Mouse (Mus musculus) erythroblast, embryonic 14.5 days (primary cell): Measurements from ENCODE around the gene G6pc2. TPM values are rescaled to one million over a fixed set of nuclear protein-coding genes. Genes with fewer than 3 reads are reported as not detected.

Experiments used
- H3K27me3 ChIP-seq: 2 replicates; pipeline ENCODE4 v1.6.1; 2012; ENCODE audit warnings: inconsistent platforms; ENCODE audit not compliant: control insufficient read depth
- H3K36me3 ChIP-seq: 2 replicates; pipeline ENCODE4 v1.6.1; 2012; ENCODE audit warnings: mild to moderate bottlenecking, inconsistent platforms; ENCODE audit not compliant: control insufficient read depth
- H3K4me1 ChIP-seq: 2 replicates; pipeline ENCODE4 v1.6.1; 2012; ENCODE audit warnings: inconsistent platforms; ENCODE audit not compliant: control insufficient read depth
- H3K4me3 ChIP-seq: replicated peaks from 2 replicates; pipeline ENCODE3; 2012; ENCODE audit warnings: moderate library complexity, mild to moderate bottlenecking, inconsistent platforms
- H3K9me3 ChIP-seq: 2 replicates; pipeline ENCODE4 v1.6.1; 2012; ENCODE audit warnings: low read length, inconsistent platforms, mixed read lengths; ENCODE audit not compliant: control insufficient read depth
- GATA1 ChIP-seq: IDR thresholded peaks from 2 replicates; pipeline ENCODE4 v1.6.1; 2012; ENCODE audit warnings: low read length, inconsistent platforms, mixed read lengths
- TAL1 ChIP-seq: IDR thresholded peaks from 3 replicates; pipeline ENCODE4 v1.6.1; 2012; ENCODE audit warnings: low read length, inconsistent platforms, mixed read lengths
- polyA plus RNA-seq: library from polyadenylated mRNA; stranded (reverse); fragments of >175 nt; gene quantifications from 2 replicates; pipeline ENCODE4 v1.2.3, GENCODE M21; 2012

G6pc2 gene
- polyA plus RNA-seq, 1 experiment = not detected

GRCm38 (mm10) chr2:69228635-69229034 lies 17.8 kb downstream of the G6pc2 start:
- TF ChIP-seq TAL1 = no peak
- no peak for TF ChIP-seq GATA1
- Histone ChIP-seq H3K27me3 (no peaks in the 10 kb centered on the region), H3K4me3 (no peak overlapping the region), H3K9me3 (no peaks in the 10 kb centered on the region), H3K4me1 (no peaks in the 10 kb centered on the region), H3K36me3 (no peaks in the 10 kb centered on the region)

GRCm38 (mm10) chr2:69230137-69230536 lies 19.3 kb downstream of the G6pc2 start:
- Histone ChIP-seq H3K4me3 (no peak overlapping the region), H3K36me3 (no peaks in the 10 kb centered on the region), H3K9me3 (no peaks in the 10 kb centered on the region), H3K4me1 (no peaks in the 10 kb centered on the region), H3K27me3 (no peaks in the 10 kb centered on the region)
- TF ChIP-seq TAL1 = no peak
- no peak for TF ChIP-seq GATA1

GRCm38 (mm10) chr2:69232101-69232500 lies 21.2 kb downstream of the G6pc2 start:
- no peaks in the 10 kb centered on the region for H3K4me1 ChIP-seq
- no peak for TF ChIP-seq TAL1
- no peak for TF ChIP-seq GATA1

GRCm38 (mm10) chr2:69234976-69235678 lies 24.3 kb downstream of the G6pc2 start:
- no peaks in the 10 kb centered on the region for H3K27me3 ChIP-seq
- H3K9me3 ChIP-seq = no peaks in the 10 kb centered on the region
- H3K4me1 ChIP-seq = no peaks in the 10 kb centered on the region
- H3K4me3 ChIP-seq = no peak overlapping the region
- no peaks in the 10 kb centered on the region for H3K36me3 ChIP-seq
- TF ChIP-seq TAL1 (no peak), GATA1 (no peak)

More at GRCm38 (mm10) chr2:69232101-69232500, 21.2 kb downstream of the G6pc2 start:
- no peaks in the 10 kb centered on the region for H3K27me3 ChIP-seq
- H3K9me3 ChIP-seq = no peaks in the 10 kb centered on the region
- no peaks in the 10 kb centered on the region for H3K36me3 ChIP-seq
- H3K4me3 ChIP-seq = no peak overlapping the region

GRCm38 (mm10) chr2:69239315-69239714 lies 28.4 kb downstream of the G6pc2 start:
- TF ChIP-seq GATA1 (no peak), TAL1 (no peak)
- Histone ChIP-seq H3K4me1 (no peaks in the 10 kb centered on the region), H3K27me3 (no peaks in the 10 kb centered on the region), H3K9me3 (no peaks in the 10 kb centered on the region), H3K4me3 (no peak overlapping the region), H3K36me3 (no peaks in the 10 kb centered on the region)

- TF ChIP-seq GATA1 (no peak), TAL1 (no peak)
- Histone ChIP-seq H3K4me3 (no peak overlapping the region), H3K4me1 (no peaks in the 10 kb centered on the region), H3K9me3 (peaks cover 12% of the 10 kb centered on the region), H3K27me3 (no peaks in the 10 kb centered on the region), H3K36me3 (no peaks in the 10 kb centered on the region)
These were observed 34.1 kb downstream of the G6pc2 start for GRCm38 (mm10) chr2:69244924-69245323.

GRCm38 (mm10) chr2:69247081-69247480 lies 36.2 kb downstream of the G6pc2 start:
- Histone ChIP-seq H3K9me3 (peaks cover 12% of the 10 kb centered on the region), H3K4me1 (no peaks in the 10 kb centered on the region), H3K4me3 (no peak overlapping the region), H3K27me3 (no peaks in the 10 kb centered on the region), H3K36me3 (no peaks in the 10 kb centered on the region)
- no peak for TF ChIP-seq GATA1
- no peak for TF ChIP-seq TAL1

GRCm38 (mm10) chr2:69248221-69248755 lies 37.4 kb downstream of the G6pc2 start:
- Histone ChIP-seq H3K9me3 (peaks cover 12% of the 10 kb centered on the region), H3K4me3 (no peak overlapping the region), H3K36me3 (no peaks in the 10 kb centered on the region), H3K27me3 (no peaks in the 10 kb centered on the region), H3K4me1 (no peaks in the 10 kb centered on the region)
- TF ChIP-seq TAL1 (no peak), GATA1 (no peak)

GRCm38 (mm10) chr2:69264069-69264618 lies 53.3 kb downstream of the G6pc2 start:
- Histone ChIP-seq H3K4me1 (no peaks in the 10 kb centered on the region), H3K4me3 (no peak overlapping the region), H3K36me3 (no peaks in the 10 kb centered on the region), H3K9me3 (no peaks in the 10 kb centered on the region), H3K27me3 (no peaks in the 10 kb centered on the region)
- TF ChIP-seq GATA1 = no peak
- no peak for TF ChIP-seq TAL1

- H3K4me1 ChIP-seq = no peaks in the 10 kb centered on the region
- no peaks in the 10 kb centered on the region for H3K36me3 ChIP-seq
- H3K4me3 ChIP-seq = no peak overlapping the region
- no peak for TF ChIP-seq GATA1
- TF ChIP-seq TAL1 = no peak
- H3K27me3 ChIP-seq = no peaks in the 10 kb centered on the region
- H3K9me3 ChIP-seq = no peaks in the 10 kb centered on the region
These were observed 65.0 kb downstream of the G6pc2 start for GRCm38 (mm10) chr2:69275875-69276274.

Other genes with a start within 250 kb of the G6pc2 start
- not detected in 2 replicates for gene Nostrin, start 75.3 kb upstream of the G6pc2 start, polyA plus RNA-seq
- gene Spc25, start 4.9 kb upstream of the G6pc2 start, polyA plus RNA-seq = 4.2 and 6.3 TPM in 2 replicates
- gene Abcb11, start 131.5 kb downstream of the G6pc2 start, polyA plus RNA-seq = not detected in 2 replicates
- not detected in 2 replicates for gene Dhrs9, start 169.4 kb downstream of the G6pc2 start, polyA plus RNA-seq